Mouse (Mus musculus) left cerebral cortex, postnatal 10 days (tissue): ENCODE measurements at regions not wholly inside any gene's neighbourhood (a gene's known extent, or its start where the extent isn't known, plus 50 kb on each side); places are given as distances from the start of the nearest gene placed in this dataset.

Experiments used
- DNase-seq, 2 experiments: peaks; one replicate each; pipeline ENCODE4 v3.0.0; 2021 to 2022; ENCODE audit warnings: low spot score in 2 of 2, mixed read lengths in 1 of 2; ENCODE audit errors: extremely low spot score in 1 of 2
- intact Hi-C: fragments of 180-260 bp; cut with DNase I; formaldehyde crosslinking; loops from one replicate; pipeline ENCODE4 v1.15.1; 2025

GRCm38 (mm10) chr4:68404364-68404763, 549.8 kb downstream of the Brinp1 start:
- DNase-seq = no peak
- intact Hi-C loops = no loop called here

DNA sequence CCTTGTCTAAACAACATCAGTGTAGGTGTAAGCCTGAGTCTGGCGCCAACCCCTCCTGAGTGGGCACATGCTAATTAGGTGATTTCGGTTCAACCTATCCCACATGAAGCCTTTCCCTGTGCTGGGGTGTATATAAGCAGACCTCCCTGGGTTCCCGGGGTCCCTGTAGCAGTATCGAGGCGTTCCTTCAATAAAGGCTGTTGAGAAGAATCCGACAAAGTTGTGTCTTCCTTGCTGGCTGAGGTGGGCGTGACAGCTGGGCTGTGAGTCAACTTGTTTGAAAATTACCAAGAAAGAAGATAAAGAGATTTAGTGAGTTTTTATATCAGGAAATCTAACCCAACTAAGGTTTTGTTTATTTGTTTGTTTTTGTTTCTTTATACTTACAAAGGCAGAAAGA, 567.1 kb downstream of the Brinp1 start:
- DNase-seq = no peak
- intact Hi-C loops = no loop called here

DNA sequence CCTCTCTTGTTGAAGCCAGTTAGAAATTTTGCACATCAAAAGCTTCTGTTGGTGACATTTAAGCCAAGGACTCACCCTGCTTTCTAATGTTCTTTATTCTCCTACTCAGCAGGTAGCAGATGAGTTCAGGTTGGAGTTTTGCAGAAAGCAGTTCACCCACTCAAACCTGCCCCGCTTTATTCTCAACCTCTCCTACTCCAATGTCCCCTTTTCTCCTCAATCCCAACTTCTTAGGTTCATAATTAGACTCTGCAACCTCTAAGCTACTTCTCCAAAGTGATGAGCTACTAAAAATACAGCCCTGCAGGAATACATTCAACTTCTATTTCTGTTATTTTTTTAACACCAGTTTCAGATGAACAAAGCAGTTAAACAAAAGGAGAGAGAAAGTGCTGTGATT, 572.2 kb downstream of the Brinp1 start:
- DNase-seq = no peak
- intact Hi-C loops = no loop called here

DNA sequence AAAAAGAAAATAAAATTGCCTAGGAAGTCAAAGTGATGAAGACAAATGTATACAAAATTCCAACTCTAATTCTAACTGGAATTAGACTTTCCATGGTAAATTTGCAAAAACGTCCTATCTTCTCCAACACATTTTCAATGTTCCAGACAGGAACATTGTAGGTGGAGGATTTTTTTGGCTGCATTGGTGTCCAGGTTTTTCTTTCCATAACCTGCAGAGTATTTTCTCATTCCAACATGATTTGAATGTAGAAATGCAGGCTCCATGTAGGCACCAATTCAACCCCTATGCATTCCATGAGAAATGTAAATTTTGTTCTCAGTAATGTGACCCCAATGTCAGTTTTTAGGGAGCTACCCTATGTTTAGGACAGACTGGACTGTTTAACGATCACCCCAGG, 586.2 kb downstream of the Brinp1 start:
- intact Hi-C loops = no loop called here
- DNase-seq = no peak

GRCm38 (mm10) chr4:68319575-68319974, 634.6 kb downstream of the Brinp1 start:
- DNase-seq = no peak
- intact Hi-C loops = no loop called here

GRCm38 (mm10) chr4:68312751-68313150, 641.4 kb downstream of the Brinp1 start:
- intact Hi-C loops = no loop called here
- DNase-seq = no peak

DNA sequence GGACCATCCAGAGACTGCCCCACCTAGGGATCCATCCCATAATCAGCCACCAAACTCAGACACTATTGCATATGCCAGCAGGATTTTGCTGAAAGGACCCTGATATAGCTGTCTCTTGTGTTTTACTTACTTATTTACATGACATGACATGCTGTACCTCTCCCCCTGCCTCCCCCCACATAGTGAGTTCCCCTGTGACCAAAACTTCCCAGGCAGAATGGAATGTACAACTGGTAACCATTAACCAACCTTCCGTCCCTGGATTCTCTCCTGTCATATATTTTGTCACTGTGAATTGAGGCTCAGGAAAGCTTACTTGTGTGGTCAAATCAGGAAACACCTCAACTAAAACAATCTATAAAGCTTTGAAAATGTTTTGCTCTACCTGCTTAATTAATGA, 669.4 kb downstream of the Brinp1 start:
- intact Hi-C loops = no loop called here
- no peak for DNase-seq

GRCm38 (mm10) chr4:68280903-68281302, 673.3 kb downstream of the Brinp1 start:
- intact Hi-C loops = no loop called here
- DNase-seq = no peak

DNA sequence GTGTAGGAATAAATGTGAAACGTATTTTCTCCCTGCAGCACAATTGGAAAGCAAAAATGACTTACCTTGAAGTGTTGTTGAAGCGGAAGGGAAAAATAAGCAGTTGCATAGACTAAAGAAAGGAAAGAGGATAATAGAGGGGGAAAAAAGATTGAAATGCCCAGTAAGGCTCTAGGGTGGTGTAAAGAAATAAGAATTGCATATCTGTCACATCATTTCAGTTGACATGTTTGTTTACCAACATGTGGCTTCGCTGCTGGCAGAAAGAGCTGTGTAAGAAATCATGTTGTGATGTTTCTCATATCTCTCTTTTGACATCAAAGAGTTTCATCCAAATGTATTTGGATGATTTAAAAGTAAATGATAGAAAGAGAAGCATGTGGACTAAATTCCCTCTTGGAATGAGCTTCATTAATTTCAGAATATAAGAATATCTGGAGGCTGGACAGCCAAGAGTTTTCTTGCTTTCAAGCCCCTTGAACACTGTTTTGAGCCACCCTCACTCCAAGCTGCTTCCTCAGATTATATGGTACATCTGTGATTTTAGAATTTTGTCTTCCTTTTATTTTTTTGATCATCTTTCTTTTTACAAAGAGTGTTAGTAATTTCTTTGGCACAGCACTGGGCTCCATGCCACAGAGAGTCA, 679.0 kb downstream of the Brinp1 start:
- DNase-seq = no peak
- intact Hi-C loops = no loop called here
